Comparison of ENCODE assay signal across 30 mouse cellular contexts in the genomic region with DNA sequence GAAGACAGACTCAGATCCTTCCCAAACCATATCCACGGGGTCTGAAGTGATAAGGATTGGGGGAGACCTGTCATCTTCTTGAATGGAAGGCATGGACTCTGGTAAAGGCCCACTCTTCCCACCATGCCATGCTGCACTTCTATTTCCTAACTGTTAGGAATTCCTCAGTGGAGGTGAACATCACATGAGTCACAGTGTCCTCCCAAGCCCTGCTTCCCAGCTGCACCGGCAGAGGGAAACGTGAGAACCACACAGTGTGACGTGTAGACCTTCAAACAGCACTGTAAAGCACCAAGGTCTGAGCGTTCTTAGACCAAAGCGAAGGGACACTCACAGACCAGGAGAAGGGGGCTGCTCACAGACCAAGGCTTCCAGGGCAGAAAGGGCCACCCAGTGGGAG.
DNase-seq lines count a peak whose midpoint lies in the region; ATAC-seq and TF ChIP-seq lines count a peak whose summit lies in the region.
"Had no signal": no experiment of that assay in that cellular context is flagged by ENCODE, and none has a peak within 500 bp of the region (broad histone marks: within the 10 kb centered on the region; RNA-seq: fewer than 3 reads in every experiment).

No protein-coding gene starts in this region.

- no peaks in the 10 kb centered on the region for H3K9me3 ChIP-seq in forebrain, embryonic 11.5 days (ENCODE audit: control insufficient read depth, low read length)
- H3K9me3 ChIP-seq in forebrain, embryonic 10.5 days: peaks cover 10% of the 10 kb centered on the region
- H3K9me3 ChIP-seq: hindbrain, embryonic 15.5 days; neural tube, embryonic 13.5 days had no signal

- H3K27ac ChIP-seq in forebrain, embryonic 11.5 days (ENCODE audit: low read depth, low read length): no peak overlapping the region
- H3K27ac ChIP-seq in forebrain, embryonic 10.5 days: no peak overlapping the region
- H3K27ac ChIP-seq in layer of hippocampus, adult 2 months: peak overlapping the region; percentile 80; the same call in 1 of the 2 replicates
- H3K27ac ChIP-seq: embryonic facial prominence, embryonic 12.5 days; heart, adult 2 months; heart, embryonic 13.5 days; hindbrain, embryonic 10.5 days; hindbrain, embryonic 15.5 days; limb, embryonic 13.5 days; midbrain, embryonic 12.5 days; neural tube, embryonic 13.5 days had no signal

- ATAC-seq in forebrain, embryonic 11.5 days (replicated peaks; ENCODE audit: low FRiP score): no peak
- ATAC-seq: forebrain, embryonic 16.5 days; inflammation-experienced regulatory T-cells, adult 6 months had no signal

- TF ChIP-seq POLR2A in lung, adult 2 months (IDR thresholded peaks at IDR 0.05; ENCODE audit: borderline replicate concordance, extremely low read depth, low read depth, low read length): no peak

- peak; percentile 42 for DNase-seq in forebrain, embryonic 11.5 days (ENCODE audit: low spot score)
- DNase-seq in forebrain, embryonic 10.5 days (ENCODE audit: extremely low spot score, low spot score): no peak
- DNase-seq in layer of hippocampus, adult 2 months (ENCODE audit: low spot score in 2 of 2): no peak
- no peak for DNase-seq in layer of hippocampus, postnatal 25 days (ENCODE audit: extremely low spot score in 1 of 2, low spot score in 1 of 2)
- DNase-seq in 3T3-L1 (ENCODE audit: low read depth, low spot score): peak; percentile 67
- peak; percentile 73 for DNase-seq in brain, adult 2 months (ENCODE audit: low read depth, low spot score)
- no peak for DNase-seq in lung, adult 2 months
- DNase-seq: B cell, adult 2 months; cerebellum, adult 11-12 months; cerebellum, adult 9-11 months; embryo, embryonic 11 days; gastrocnemius, postnatal 36 days; heart, adult 2 months; heart, postnatal 10 days; kidney, adult 11 months; kidney, postnatal 14 days; lung, postnatal 36 days; spleen, adult 18-20 months; thymus, adult 2 months; thymus, postnatal 36 days had no signal

- no peak overlapping the region for H3K9ac ChIP-seq in forebrain, embryonic 11.5 days (ENCODE audit: low read length)
- H3K9ac ChIP-seq: embryonic facial prominence, embryonic 12.5 days; heart, embryonic 13.5 days; hindbrain, embryonic 15.5 days; limb, embryonic 13.5 days; midbrain, embryonic 12.5 days; neural tube, embryonic 13.5 days had no signal

- H3K36me3 ChIP-seq in forebrain, embryonic 11.5 days (ENCODE audit: control insufficient read depth, insufficient read depth, low read length): no peaks in the 10 kb centered on the region
- H3K36me3 ChIP-seq in forebrain, embryonic 10.5 days (replicated peaks): no peaks in the 10 kb centered on the region
- H3K36me3 ChIP-seq: embryonic facial prominence, embryonic 12.5 days; heart, embryonic 13.5 days; hindbrain, embryonic 10.5 days; hindbrain, embryonic 15.5 days; limb, embryonic 13.5 days; midbrain, embryonic 12.5 days; neural tube, embryonic 13.5 days had no signal

- no peaks in the 10 kb centered on the region for H3K4me1 ChIP-seq in forebrain, embryonic 11.5 days (replicated peaks; ENCODE audit: control insufficient read depth, insufficient read depth, low read length)
- H3K4me1 ChIP-seq in forebrain, embryonic 10.5 days: no peaks in the 10 kb centered on the region
- no peaks in the 10 kb centered on the region for H3K4me1 ChIP-seq in lung, adult 2 months (ENCODE audit: control insufficient read depth, insufficient read depth, low read length)
- H3K4me1 ChIP-seq: midbrain, embryonic 12.5 days had no signal

- no peak overlapping the region for H3K4me2 ChIP-seq in forebrain, embryonic 11.5 days (ENCODE audit: low read depth, low read length, severe bottlenecking)
- H3K4me2 ChIP-seq: embryonic facial prominence, embryonic 12.5 days; heart, embryonic 13.5 days; hindbrain, embryonic 15.5 days; limb, embryonic 13.5 days; liver, embryonic 11.5 days; midbrain, embryonic 12.5 days; neural tube, embryonic 13.5 days had no signal

- H3K4me3 ChIP-seq in forebrain, embryonic 11.5 days (ENCODE audit: low read depth, low read length): no peak overlapping the region
- no peak overlapping the region for H3K4me3 ChIP-seq in forebrain, embryonic 10.5 days
- no peak overlapping the region for H3K4me3 ChIP-seq in layer of hippocampus, adult 2 months
- no peak overlapping the region for H3K4me3 ChIP-seq in lung, adult 2 months (replicated peaks; ENCODE audit: extremely low read depth, low read depth, low read length)
- H3K4me3 ChIP-seq: embryonic facial prominence, embryonic 12.5 days; heart, adult 2 months; heart, embryonic 13.5 days; hindbrain, embryonic 10.5 days; hindbrain, embryonic 15.5 days; limb, embryonic 13.5 days; midbrain, embryonic 12.5 days; neural tube, embryonic 13.5 days had no signal

- 90% methylated on average over 6 of the region's 6 CpGs for WGBS in forebrain, embryonic 11.5 days
- 94% methylated on average over 6 of the region's 6 CpGs for WGBS in forebrain, embryonic 10.5 days
- 90% methylated on average over 6 of the region's 6 CpGs for WGBS in lung, adult 2 months

- H3K27me3 ChIP-seq in forebrain, embryonic 11.5 days (ENCODE audit: control insufficient read depth, insufficient read depth, low read length): no peaks in the 10 kb centered on the region
- peaks cover 28% of the 10 kb centered on the region for H3K27me3 ChIP-seq in forebrain, embryonic 10.5 days (ENCODE audit: poor library complexity, severe bottlenecking)
- H3K27me3 ChIP-seq: heart, embryonic 13.5 days; hindbrain, embryonic 15.5 days; neural tube, embryonic 13.5 days had no signal

- TF ChIP-seq CTCF in layer of hippocampus, adult 2 months (conservative IDR thresholded peaks at IDR 0.05): no peak
- TF ChIP-seq CTCF in lung, adult 2 months (IDR thresholded peaks at IDR 0.05; ENCODE audit: insufficient read depth, low read length): no peak

Comparison
In these comparisons a context has a peak if more than half of its experiments do, and no peak if none do; other contexts are left out.
1. DNase-seq: peak in forebrain, embryonic 11.5 days (single experiment), 3T3-L1 (single experiment) and brain, adult 2 months (single experiment); none in forebrain, embryonic 10.5 days (single experiment), layer of hippocampus, adult 2 months (0 of 2), layer of hippocampus, postnatal 25 days (0 of 2) and lung, adult 2 months (single experiment).